Mouse (Mus musculus): ENCODE data around the gene Tmem53.

DNA sequence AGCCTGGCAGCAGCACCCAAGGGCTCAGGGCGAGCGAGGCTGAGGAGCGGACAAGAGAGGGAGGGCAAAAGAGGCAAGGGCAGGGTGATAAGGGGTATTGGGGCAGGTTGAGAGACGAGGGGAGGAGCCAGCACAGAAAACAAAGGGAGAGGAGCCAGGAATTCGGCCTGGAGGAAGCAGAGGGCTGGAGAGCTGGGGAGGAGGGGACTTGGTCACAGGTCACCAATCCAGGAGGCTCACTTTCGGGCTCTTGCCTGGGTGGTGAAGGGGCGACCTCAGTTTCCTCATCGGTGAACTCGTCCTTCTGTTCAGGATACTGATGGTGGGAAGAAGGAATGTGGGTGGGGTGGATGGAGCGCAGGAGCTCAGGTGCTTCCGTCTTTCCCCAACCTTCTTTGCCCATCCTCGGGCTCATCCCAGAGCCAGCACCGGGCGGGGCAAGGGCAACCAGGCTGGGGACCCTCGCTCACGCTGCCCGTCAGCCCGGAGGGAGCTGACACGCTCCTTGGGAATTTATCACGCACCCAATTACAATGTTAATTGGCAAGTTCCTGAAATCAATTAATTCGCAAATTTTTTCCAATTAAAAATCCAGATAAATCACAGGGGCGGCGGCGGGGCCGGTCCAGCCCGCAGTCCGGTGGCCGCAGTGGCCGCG is 52.0 kb downstream of the Tmem53 start:
- TF ChIP-seq CTCF (IDR thresholded peaks at IDR 0.05; ENCODE audit: low read depth) (no peak), EP300 (IDR thresholded peaks at IDR 0.05; ENCODE audit: low read depth) (no peak)

All from liver, embryonic 14.5 days (tissue).